Comparison of ENCODE assay signal across 17 mouse cellular contexts in the genomic region with DNA sequence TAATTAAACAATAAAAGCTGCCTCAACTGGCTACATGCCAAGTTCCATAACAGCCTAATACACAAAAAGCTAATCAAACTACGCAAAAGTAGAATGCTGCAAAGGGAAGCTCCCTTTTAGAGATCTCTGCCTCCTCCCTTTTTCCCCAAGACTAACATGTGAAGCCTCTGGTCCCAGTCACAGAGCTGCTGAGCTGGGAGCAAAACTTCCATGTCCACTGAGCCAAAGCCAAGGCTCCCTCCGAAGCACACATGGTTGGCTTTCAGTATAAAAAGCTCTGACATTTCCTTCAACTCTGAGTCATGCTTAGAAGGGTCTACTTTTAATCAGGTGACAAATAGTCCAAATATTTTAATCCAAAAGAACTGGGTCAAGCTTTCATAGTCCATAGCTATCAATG. TPM values are rescaled to one million over a fixed set of nuclear protein-coding genes. Genes with fewer than 3 reads are reported as not detected.
A peak's percentile ranks its signal among the peaks of the same experiment; 100 is the strongest.
DNase-seq lines count a peak whose midpoint lies in the region; ATAC-seq and TF ChIP-seq lines count a peak whose summit lies in the region.
"Had no signal": no experiment of that assay in that cellular context is flagged by ENCODE, and none has a peak within 500 bp of the region (broad histone marks: within the 10 kb centered on the region; RNA-seq: fewer than 3 reads in every experiment).

No protein-coding gene starts in this region.

- peaks cover 12% of the 10 kb centered on the region for H3K79me2 ChIP-seq in MEL (ENCODE audit: control insufficient read depth, insufficient read depth, low read length, poor library complexity)

- peak; percentile 55 for DNase-seq in adrenal gland, adult 2 months
- DNase-seq in adrenal gland, postnatal 25 days, result no peak
- peak; percentile 37 for DNase-seq in MEL (ENCODE audit: low read depth, low spot score)
- DNase-seq in liver, embryonic 14.5 days (ENCODE audit: low read depth in 3 of 3, low spot score in 3 of 3), result no peak
- DNase-seq in urinary bladder, postnatal 14 days (ENCODE audit: low spot score), result no peak
- DNase-seq in spleen, postnatal 36 days (ENCODE audit: low spot score in 2 of 2), result no peak
- DNase-seq: kidney, postnatal 25 days; left cerebral cortex, postnatal 4 days; right cerebral cortex, adult 18-20 months; thymus, postnatal 14 days had no signal

- TF ChIP-seq EP300 in MEL (IDR thresholded peaks at IDR 0.05; ENCODE audit: low read depth in 1 of 2, low read length in 2 of 2), result no peak
- no peak for TF ChIP-seq EP300 in liver, embryonic 14.5 days (IDR thresholded peaks at IDR 0.05; ENCODE audit: low read depth)

- TF ChIP-seq RAD21 in MEL (IDR thresholded peaks at IDR 0.05; ENCODE audit: low read depth, low read length), result no peak

- no peaks in the 10 kb centered on the region for H3K36me3 ChIP-seq in intestine, embryonic 15.5 days
- no peaks in the 10 kb centered on the region for H3K36me3 ChIP-seq in intestine, postnatal 0 days (ENCODE audit: control insufficient read depth, insufficient read depth)
- peaks cover 0 to 15% of the 10 kb centered on the region in 2 experiments; a peak in 2 of 4 replicates for H3K36me3 ChIP-seq in MEL (ENCODE audit: control insufficient read depth in 1 of 2, insufficient read depth in 2 of 2, low read length in 2 of 2)
- no peaks in the 10 kb centered on the region for H3K36me3 ChIP-seq in liver, embryonic 14.5 days (replicated peaks; ENCODE audit: control insufficient read depth, insufficient read depth, low read depth)
- H3K36me3 ChIP-seq: heart, embryonic 13.5 days; neural tube, embryonic 13.5 days; stomach, embryonic 15.5 days had no signal

- no peak for TF ChIP-seq CTCF in intestine, postnatal 0 days (IDR thresholded peaks at IDR 0.05; ENCODE audit: low read depth)
- TF ChIP-seq CTCF in MEL (IDR thresholded peaks at IDR 0.05 in 2 of 3, conservative IDR thresholded peaks at IDR 0.05 in 1 of 3; ENCODE audit: control insufficient read depth in 1 of 3, insufficient read depth in 1 of 3, low read depth in 2 of 3, low read length in 3 of 3, poor library complexity in 1 of 3, severe bottlenecking in 1 of 3), result no peak
- no peak for TF ChIP-seq CTCF in liver, embryonic 14.5 days (IDR thresholded peaks at IDR 0.05; ENCODE audit: low read depth)

- TF ChIP-seq POLR2A in MEL (IDR thresholded peaks at IDR 0.05; ENCODE audit: control insufficient read depth in 1 of 2, insufficient read depth in 1 of 2, low read depth in 1 of 2, low read length in 2 of 2, poor library complexity in 1 of 2), result no peak

- H3K4me3 ChIP-seq in intestine, embryonic 15.5 days (replicated peaks), result no peak overlapping the region
- H3K4me3 ChIP-seq in intestine, postnatal 0 days (ENCODE audit: low read depth, low read length), result no peak overlapping the region
- no peak overlapping the region for H3K4me3 ChIP-seq in MEL (ENCODE audit: control insufficient read depth in 1 of 2, insufficient read depth in 1 of 2, low read depth in 2 of 2, low read length in 2 of 2)
- H3K4me3 ChIP-seq in liver, embryonic 14.5 days (ENCODE audit: insufficient read depth in 1 of 2, low read depth in 2 of 2, low read length in 2 of 2), result no peak overlapping the region
- H3K4me3 ChIP-seq: heart, embryonic 13.5 days; neural tube, embryonic 13.5 days; stomach, embryonic 15.5 days had no signal

- H3K9ac ChIP-seq in intestine, embryonic 15.5 days, result no peak overlapping the region
- H3K9ac ChIP-seq in intestine, postnatal 0 days (ENCODE audit: low read depth, low read length), result no peak overlapping the region
- no peak overlapping the region for H3K9ac ChIP-seq in MEL (ENCODE audit: control insufficient read depth, low read depth, low read length, poor library complexity, severe bottlenecking)
- no peak overlapping the region for H3K9ac ChIP-seq in liver, embryonic 14.5 days (replicated peaks)
- H3K9ac ChIP-seq: heart, embryonic 13.5 days; neural tube, embryonic 13.5 days; stomach, embryonic 15.5 days had no signal

- no peak overlapping the region for H3K27ac ChIP-seq in intestine, embryonic 15.5 days
- no peak overlapping the region for H3K27ac ChIP-seq in intestine, postnatal 0 days (ENCODE audit: low read depth, low read length)
- peak overlapping the region; percentile 8; the same call in 1 of the 2 replicates for H3K27ac ChIP-seq in MEL (ENCODE audit: control insufficient read depth, low read depth, low read length)
- peak overlapping the region; percentile 50 for H3K27ac ChIP-seq in liver, embryonic 14.5 days
- H3K27ac ChIP-seq: heart, embryonic 13.5 days; neural tube, embryonic 13.5 days; stomach, embryonic 15.5 days had no signal

- H3K4me2 ChIP-seq in intestine, embryonic 15.5 days (replicated peaks), result no peak overlapping the region
- no peak overlapping the region for H3K4me2 ChIP-seq in intestine, postnatal 0 days (replicated peaks; ENCODE audit: low read depth)
- peak overlapping the region; percentile 11 for H3K4me2 ChIP-seq in liver, embryonic 14.5 days (ENCODE audit: low read depth)
- H3K4me2 ChIP-seq: heart, embryonic 13.5 days; neural tube, embryonic 13.5 days; stomach, embryonic 15.5 days had no signal

- H3K9me3 ChIP-seq in intestine, embryonic 15.5 days, result no peaks in the 10 kb centered on the region
- no peaks in the 10 kb centered on the region for H3K9me3 ChIP-seq in intestine, postnatal 0 days (ENCODE audit: control insufficient read depth)
- no peaks in the 10 kb centered on the region for H3K9me3 ChIP-seq in MEL (replicated peaks; ENCODE audit: insufficient read depth, low read length)
- no peaks in the 10 kb centered on the region for H3K9me3 ChIP-seq in liver, embryonic 14.5 days (ENCODE audit: control insufficient read depth, low read length)
- H3K9me3 ChIP-seq: heart, embryonic 13.5 days; neural tube, embryonic 13.5 days; stomach, embryonic 15.5 days had no signal

- ATAC-seq in intestine, embryonic 15.5 days, result 0 out of 2 replicates have a peak, but pooled peaks have one; percentile 18
- ATAC-seq in intestine, postnatal 0 days, result no peak
- peak; percentile 40; the same call in 1 of the 2 replicates for ATAC-seq in liver, embryonic 14.5 days (ENCODE audit: insufficient read depth)
- ATAC-seq: inflammation-experienced regulatory T-cells, adult 6 months; Patski had no signal

- WGBS in intestine, embryonic 15.5 days, result 54% methylated on average over 2 of the region's 2 CpGs
- WGBS in intestine, postnatal 0 days, result 24% methylated on average over 2 of the region's 2 CpGs
- 67% methylated on average over 2 of the region's 2 CpGs for WGBS in liver, embryonic 14.5 days (ENCODE audit: insufficient replicate concordance)

- H3K4me1 ChIP-seq in intestine, embryonic 15.5 days (replicated peaks), result peaks cover 18% of the 10 kb centered on the region; the same call in 1 of the 2 replicates
- peaks cover 4% of the 10 kb centered on the region; the same call in 1 of the 2 replicates for H3K4me1 ChIP-seq in intestine, postnatal 0 days (replicated peaks; ENCODE audit: control insufficient read depth, insufficient read depth, low read length)
- peaks cover 6 to 14% of the 10 kb centered on the region in 2 experiments for H3K4me1 ChIP-seq in MEL (ENCODE audit: control insufficient read depth in 1 of 2, insufficient read depth in 2 of 2, low read length in 2 of 2)
- peaks cover 14 to 20% of the 10 kb centered on the region in 2 experiments for H3K4me1 ChIP-seq in liver, embryonic 14.5 days (replicated peaks; ENCODE audit: control insufficient read depth in 2 of 2, insufficient read depth in 2 of 2, low read length in 1 of 2)

- H3K27me3 ChIP-seq in intestine, embryonic 15.5 days (replicated peaks), result no peaks in the 10 kb centered on the region
- H3K27me3 ChIP-seq in intestine, postnatal 0 days (replicated peaks; ENCODE audit: control insufficient read depth, insufficient read depth, low read length), result no peaks in the 10 kb centered on the region
- H3K27me3 ChIP-seq in MEL (ENCODE audit: control insufficient read depth in 1 of 2, insufficient read depth in 2 of 2, low read length in 2 of 2), result no peaks in the 10 kb centered on the region
- no peaks in the 10 kb centered on the region for H3K27me3 ChIP-seq in liver, embryonic 14.5 days (ENCODE audit: control insufficient read depth, insufficient read depth, low read length)
- H3K27me3 ChIP-seq: heart, embryonic 13.5 days; neural tube, embryonic 13.5 days; Patski; stomach, embryonic 15.5 days had no signal

TF ChIP-seq in MEL, 35 proteins besides CTCF, POLR2A, EP300 and RAD21:
- TF ChIP-seq ETS1 (IDR thresholded peaks at IDR 0.05; ENCODE audit: low read depth, low read length), result no peak

RNA-seq across cellular contexts. Expression of a gene that starts 14.2 kb away (rescaled TPM):
- total RNA-seq in adrenal gland, adult 2 months (2021), result 10 to 100 TPM; 39.7 to 72.3 TPM
- 22.9 and 38.1 TPM in 2 replicates for polyA plus RNA-seq in adrenal gland, adult 2 months (2012; rRNA removed)
- total RNA-seq in adrenal gland, postnatal 25 days (2021), result 66.2 and 71.0 TPM in 2 replicates
- polyA plus RNA-seq in intestine, embryonic 15.5 days (2015; fragmentation: Nextera tagmentation; extraction: Ambion mirVana), result 25.3 and 25.6 TPM in 2 replicates
- 22.7 and 33.1 TPM in 2 replicates for polyA plus RNA-seq in intestine, postnatal 0 days (2015; fragmentation: Nextera tagmentation; extraction: Ambion mirVana)
- 4.7 and 7.3 TPM in 2 replicates for total RNA-seq in MEL (2012; rRNA removed)
- 100 to 1,000 TPM in 1 of 2 experiments, 1 to 10 TPM in 1; 7.0 to 145 TPM for polyA plus RNA-seq in MEL (2012; ENCODE audit: insufficient read depth in 1 of 2, insufficient read length in 2 of 2, low read depth in 1 of 2, low replicate concordance in 2 of 2, missing spikeins in 1 of 2)
- polyA plus RNA-seq in liver, embryonic 14.5 days (2012; rRNA removed), result 3.1 and 3.6 TPM in 2 replicates
- 7.0 and 8.9 TPM in 2 replicates for polyA plus RNA-seq in liver, embryonic 14.5 days (2014; fragmentation: Nextera tagmentation; extraction: Ambion mirVana)

Comparison
In these comparisons a context has a peak if more than half of its experiments do, and no peak if none do; other contexts are left out.
1. DNase-seq: peak in adrenal gland, adult 2 months (single experiment) and MEL (single experiment); none in adrenal gland, postnatal 25 days (single experiment), liver, embryonic 14.5 days (0 of 3), urinary bladder, postnatal 14 days (single experiment) and spleen, postnatal 36 days (0 of 2).
2. H3K27ac ChIP-seq: peak in MEL (single experiment) and liver, embryonic 14.5 days (single experiment); none in intestine, embryonic 15.5 days (single experiment) and intestine, postnatal 0 days (single experiment).